Mouse (Mus musculus) liver, embryonic 11.5 days (tissue): ENCODE results near the gene Psmd14. TPM values are rescaled to one million over a fixed set of nuclear protein-coding genes. Genes with fewer than 3 reads are reported as not detected.

ENCODE experiments used
- microRNA-seq: library from miRNA; unstranded; fragments of <30 nt; microRNA quantifications from one replicate; pipeline ENCODE4, GENCODE M21; 2017; ENCODE audit warnings: borderline number of aligned reads
- polyA plus RNA-seq: library from polyadenylated mRNA; unstranded; fragments of >200 nt; fragmentation: Nextera tagmentation; extraction: Ambion mirVana; gene quantifications from 2 replicates; pipeline ENCODE4 v1.2.1, GENCODE M21; 2014

The Psmd14 gene
- polyA plus RNA-seq, 1 experiment from 2014 or later: 247 TPM

Small RNAs within 50 kb of the gene (microRNA-seq; reads per million reads assigned to microRNA genes)
- not detected for gene Gm22403

Other genes starting within 250 kb of the Psmd14 start
- 34.0 and 35.5 TPM in 2 replicates for gene Tank, start 133.1 kb upstream of the Psmd14 start, polyA plus RNA-seq
- 0.17 and 0.26 TPM in 2 replicates for gene Tbr1, start 91.2 kb downstream of the Psmd14 start, polyA plus RNA-seq